Mouse (Mus musculus) hematopoietic stem cell, adult 5-6 weeks (primary cell): ENCODE measurements around the gene Edaradd. TPM values are rescaled to one million over a fixed set of nuclear protein-coding genes. Genes with fewer than 3 reads are reported as not detected.

Source experiments
- ATAC-seq, 2 experiments: fragments of 125-278 bp in 1 of 2; replicated peaks in 1 of 2; 2 replicates each; pipeline ENCODE4 v1.8.0; 2016 to 2017; ENCODE audit warnings: inconsistent platforms in 2 of 2, mild to moderate bottlenecking in 2 of 2, moderate number of reproducible peaks in 2 of 2, low read depth in 1 of 2, moderate TSS enrichment in 1 of 2; ENCODE audit not compliant: low FRiP score in 2 of 2, poor library complexity in 2 of 2, severe bottlenecking in 2 of 2, insufficient read depth in 1 of 2, low TSS enrichment in 1 of 2
- total RNA-seq: library from RNA; stranded (forward); fragments of 172-1452, 232-1000 nt; gene quantifications from 2 replicates; pipeline ENCODE4 v1.2.3, GENCODE M21; 2017

Gene Edaradd
- total RNA-seq = 0.45 and 1.1 TPM in 2 replicates

DNA sequence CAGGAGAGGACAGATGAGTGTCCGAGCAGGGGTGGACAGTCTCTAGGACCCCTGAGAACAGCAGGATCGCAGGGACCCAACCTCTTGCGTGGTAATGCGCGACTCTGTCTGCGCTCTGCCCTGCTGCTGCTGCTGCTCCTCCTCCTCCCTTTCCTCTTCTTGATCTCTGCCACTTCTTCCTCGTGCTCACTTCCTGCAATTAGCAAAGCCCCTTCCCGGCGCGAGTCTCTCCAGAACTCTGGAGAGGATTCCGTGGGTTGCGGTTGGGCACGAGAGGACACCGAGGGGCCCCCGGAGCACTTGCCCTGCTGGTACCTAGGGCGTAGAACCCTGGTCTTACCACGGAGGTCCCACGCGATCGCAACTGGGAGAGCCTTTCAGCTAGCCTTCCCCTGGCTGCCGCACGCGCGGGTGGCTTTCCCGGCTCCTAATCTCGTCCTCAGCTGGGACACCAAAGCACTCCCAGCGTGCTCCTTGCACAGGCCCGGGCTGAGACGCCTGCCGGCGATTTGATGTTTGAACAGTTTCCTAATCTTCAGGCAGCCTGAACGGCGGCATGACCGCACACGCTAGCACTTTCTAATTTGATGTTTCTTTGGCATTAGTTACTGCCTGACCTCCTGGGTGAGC lies at the start of gene Edaradd:
TSS of gene Edaradd (minus strand) at position 484 of the 630 bp plus-strand sequence.
- ATAC-seq = peak; percentile 77 to 88

DNA sequence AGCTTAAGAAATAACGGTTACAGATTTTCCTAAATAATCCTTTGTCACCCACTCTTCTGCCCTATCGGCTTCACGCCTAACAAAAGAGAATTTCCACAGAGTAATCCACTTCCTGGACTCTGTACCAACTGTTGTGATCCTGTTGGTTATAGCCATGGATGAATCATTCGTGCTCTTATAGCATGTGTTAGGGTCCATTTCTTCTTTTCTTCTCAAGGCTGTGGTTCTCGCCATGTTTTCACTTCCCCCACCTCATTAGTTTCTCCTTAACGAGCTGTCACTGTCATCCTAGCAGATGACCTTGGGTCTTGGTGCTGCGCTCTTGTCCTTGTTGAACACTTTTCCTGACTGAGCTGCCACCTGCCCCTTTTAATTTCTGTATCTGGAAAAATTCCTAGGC lies 49.5 kb upstream of the Edaradd start:
- no peak for ATAC-seq

DNA sequence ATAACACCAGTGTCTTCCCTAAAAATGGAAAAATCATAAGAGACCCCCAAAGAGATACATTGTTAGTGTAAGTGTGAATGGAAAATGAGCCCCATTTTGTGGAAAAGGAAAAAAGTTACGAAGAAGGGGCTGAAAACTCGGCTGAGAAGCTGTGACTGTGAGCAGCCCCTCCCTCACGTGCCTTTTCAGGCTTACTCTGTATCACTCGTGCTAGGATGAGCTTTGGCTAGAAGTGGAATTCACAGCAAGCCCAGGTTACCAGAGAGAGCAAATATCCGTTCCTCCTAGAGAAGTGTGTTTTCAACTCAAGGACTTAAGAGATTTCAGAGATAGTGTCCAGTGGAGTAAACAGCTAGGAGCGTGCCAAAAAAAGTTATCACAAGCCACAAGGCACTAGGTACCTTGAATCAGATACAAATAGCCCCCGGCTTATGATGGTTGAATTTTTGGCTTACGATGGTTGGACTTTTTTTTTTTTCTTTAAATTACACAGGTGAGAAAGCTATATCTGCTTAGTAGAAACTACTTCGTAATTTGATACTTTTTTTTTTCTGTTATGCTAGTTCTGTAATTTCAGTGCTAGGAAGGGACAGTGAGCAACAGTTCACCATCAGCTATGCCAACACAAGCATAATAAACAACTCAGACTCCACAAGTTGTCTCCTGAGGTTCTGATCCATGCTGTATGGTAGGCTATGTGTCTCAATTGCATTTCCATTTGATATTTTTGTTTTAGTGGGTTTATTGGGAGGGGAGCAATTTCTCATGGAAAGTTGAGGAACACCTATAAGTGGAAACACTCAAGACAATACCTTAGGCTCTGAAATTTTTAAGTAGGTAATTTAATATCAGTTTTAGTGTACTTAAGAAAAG lies 48.6 kb upstream of the Edaradd start:
- ATAC-seq = no peak

DNA sequence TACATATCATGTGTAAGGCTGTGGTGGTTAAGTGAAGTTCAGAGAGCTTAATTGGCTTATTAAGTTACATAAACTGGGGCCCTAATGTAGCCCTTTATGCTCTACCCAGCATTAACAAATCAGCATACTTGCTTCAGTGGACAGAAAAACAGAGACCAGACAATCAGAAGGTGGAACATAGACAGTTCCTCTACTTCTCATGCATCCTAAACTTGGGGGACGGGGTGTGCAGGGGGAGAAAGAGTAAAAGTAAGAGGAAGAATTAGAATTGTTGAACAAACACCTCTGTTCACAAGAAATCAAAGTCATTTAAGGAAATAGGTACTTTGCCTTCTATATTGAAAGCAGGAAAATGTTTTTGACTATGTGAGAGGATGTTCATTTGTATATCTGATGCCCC lies 47.7 kb upstream of the Edaradd start:
- no peak for ATAC-seq

DNA sequence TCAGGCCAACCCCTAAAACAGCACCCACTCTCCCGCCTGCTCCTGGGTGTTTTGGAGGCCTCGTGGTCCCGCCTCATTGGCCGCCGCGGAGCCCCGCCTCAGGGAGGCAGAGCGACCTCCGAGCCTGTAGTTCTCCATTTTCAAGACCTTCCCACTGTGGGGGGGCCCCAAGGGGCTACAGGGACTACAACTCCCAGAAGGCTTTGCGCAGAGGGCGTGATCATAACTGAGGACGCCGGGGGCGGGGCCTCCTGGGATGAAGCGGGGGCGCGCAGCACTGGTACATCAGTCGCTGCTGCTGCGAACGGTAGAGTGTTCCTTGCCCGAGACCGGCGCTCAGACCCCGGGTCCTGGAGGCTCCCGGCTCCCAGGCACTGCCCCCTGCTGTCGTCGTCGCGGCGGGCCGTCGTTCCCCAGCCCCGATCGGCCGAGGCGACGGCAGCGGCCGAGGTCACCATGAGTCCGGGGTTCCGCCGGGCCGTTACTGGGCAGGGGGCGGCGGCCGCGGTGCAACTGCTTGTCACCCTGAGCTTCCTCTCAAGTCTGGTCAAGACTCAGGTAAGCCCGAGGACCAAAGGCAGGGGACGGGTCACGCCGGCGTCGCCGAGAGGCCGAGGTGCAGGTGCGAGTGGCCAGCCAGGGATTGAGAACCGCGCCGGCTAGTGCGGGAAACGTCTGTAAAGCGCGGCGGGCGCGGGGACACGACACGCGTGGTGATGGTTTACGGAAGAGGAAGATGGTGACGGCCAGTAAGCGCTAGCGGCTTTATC lies 45.6 kb upstream of the Edaradd start, which contains the start of gene Ero1lb:
TSS of gene Ero1lb (plus strand) at position 254 of the 770 bp plus-strand sequence.
- ATAC-seq = peak; percentile 99

DNA sequence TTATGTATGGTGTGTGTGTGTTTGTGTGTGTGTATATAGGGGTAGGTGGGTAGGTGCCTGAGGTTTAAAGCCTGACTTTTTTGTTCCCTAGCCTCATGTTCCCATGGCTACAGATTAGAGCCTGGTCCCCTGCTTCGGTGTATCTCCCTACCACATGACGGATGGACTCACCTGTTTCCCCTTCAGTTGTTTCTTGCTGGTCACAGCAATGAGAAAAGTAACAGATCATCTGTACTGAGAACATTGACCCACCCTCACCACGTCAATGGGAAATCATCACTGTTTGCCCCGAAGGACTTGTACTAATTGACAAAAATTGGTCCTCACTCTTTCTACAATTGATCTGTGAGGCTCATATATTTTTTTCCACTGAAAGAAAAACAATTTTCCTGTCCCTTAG lies 42.0 kb upstream of the Edaradd start:
- ATAC-seq = no peak

DNA sequence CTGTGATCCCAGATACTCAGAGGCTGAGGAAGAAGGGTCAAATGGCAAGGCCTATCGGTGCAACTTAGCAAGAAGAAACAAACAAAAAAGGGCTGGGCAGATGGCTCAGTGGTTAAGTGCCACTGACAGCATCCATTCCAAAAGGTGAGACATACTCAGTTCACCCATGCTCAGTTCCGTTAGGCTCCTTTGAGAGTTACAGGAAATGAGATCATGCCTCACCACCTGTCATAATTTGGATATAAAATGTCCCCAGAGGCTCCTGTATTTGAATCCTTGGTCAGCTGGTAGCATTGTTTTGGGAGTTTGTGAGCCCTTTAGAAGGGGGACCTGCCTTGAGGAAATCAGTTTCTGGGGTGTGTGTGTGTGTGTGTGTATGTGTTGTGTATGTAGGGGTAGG lies 41.5 kb upstream of the Edaradd start:
- ATAC-seq = no peak

DNA sequence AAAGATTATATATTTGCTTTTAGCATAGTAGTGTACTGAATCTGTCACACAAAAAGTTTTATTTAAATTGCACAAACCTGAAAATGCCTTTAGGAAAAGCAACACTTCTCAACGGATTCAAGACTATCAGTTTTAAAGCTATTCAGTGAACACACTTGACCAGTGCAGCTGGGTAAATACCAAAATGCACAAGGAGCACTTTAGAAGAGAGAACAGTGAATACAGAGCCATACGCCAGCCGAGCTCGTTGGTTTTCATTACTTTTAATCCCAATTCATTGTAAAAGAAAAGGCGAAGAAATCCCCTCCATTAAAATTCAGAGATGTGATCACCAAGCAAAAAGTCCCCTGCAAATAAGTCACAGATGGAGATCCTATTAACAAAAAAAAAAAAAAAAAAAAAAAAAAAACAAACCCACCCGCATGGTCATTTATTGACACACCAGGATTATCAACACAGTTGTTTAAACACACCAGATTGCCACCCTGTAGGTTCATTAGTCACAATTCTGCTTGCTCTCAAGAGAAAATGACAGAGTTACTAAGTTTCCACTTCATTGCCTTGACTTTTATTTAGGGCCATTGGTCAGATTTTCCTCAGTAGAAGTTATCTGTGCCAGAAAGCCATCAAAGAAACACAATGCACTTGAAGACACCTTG lies 39.4 kb upstream of the Edaradd start:
- no peak for ATAC-seq

DNA sequence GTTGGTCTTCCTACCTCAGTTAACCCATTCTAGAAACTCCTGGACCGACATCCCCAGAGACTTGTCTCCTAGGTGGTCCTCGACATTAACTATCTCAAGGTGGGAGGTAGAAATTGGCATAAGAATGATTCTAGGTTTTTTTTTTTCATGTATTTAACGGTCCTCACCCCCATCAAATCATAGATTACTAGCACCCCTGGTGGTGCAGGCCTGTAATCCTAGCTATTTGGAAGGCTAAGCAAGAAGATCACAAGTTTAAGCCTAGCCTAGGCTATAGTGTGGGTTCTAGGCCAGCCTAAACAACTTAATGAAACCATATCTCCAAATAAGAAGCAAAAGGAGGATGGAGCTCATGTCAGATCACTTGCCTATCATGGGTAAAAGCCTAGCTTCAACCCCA lies 38.8 kb upstream of the Edaradd start:
- no peak for ATAC-seq

DNA sequence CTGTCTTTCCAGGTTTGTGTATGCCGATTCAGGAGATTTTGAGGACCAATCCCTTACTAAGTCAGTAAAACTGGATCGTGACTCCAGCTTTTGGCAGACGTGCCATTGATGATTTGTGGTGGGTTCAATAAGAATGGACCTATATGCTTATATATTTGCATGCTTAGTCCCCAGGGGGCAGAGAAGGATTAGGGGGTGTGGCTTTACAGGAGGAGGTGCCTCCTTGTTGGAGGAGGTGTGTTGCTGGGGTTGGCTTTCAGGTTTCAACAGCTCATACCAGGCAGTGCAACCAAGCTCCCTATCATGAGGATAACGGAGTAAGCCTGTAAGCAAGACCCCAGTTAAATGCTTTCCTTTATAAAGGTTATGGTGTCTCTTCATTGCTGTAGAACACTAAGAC lies 34.0 kb upstream of the Edaradd start:
- ATAC-seq = no peak

DNA sequence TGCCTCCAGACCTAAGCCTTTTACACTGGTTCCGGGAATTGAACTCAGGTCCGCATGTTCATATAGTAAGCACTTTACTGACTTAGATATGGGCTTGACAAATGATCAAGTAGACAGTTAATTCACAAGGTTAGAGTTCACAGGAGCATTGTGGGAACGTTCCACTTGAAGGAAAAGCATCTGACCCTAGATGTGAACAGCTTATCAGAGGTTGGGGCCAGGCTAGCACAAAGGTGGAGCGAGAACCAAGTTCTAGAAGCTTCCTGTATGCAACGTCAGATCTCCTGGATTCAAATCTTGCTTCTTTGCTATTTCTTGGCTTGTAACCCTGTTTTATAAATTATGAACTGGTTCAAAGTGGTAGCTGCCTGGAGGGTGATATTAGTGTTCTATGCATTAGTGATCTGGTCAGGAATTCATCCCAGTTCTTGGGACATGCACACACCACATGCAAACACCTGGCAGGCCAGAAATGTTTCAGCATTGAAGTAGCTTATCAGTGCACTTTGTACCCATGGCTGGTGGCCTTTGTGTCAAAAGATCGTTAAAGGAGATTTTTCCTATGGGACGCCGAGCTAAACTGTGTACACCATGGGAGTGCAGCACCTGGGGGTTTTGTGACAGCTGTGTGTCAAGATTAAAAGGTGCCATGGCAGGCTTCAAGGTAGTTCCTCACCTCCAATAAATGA lies 23.8 kb upstream of the Edaradd start:
- no peak for ATAC-seq

DNA sequence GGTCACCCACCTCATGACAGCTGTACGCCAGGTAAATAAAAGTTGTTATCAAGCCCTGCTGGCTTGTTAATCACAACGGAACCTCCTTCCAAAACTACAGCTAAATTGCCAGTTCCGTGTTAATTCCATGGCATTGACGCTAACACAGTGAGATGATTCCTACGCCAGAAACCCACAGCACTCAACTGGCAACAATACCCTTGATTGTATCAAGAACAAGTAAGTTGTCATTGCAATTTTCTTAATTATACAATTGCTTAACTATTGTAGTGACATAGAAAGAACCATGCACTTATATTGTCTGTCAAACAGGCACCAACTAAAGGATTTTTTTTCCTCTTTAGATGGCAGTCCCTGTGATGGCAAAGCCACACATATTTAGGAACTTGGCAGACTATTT lies 23.0 kb upstream of the Edaradd start:
- no peak for ATAC-seq

DNA sequence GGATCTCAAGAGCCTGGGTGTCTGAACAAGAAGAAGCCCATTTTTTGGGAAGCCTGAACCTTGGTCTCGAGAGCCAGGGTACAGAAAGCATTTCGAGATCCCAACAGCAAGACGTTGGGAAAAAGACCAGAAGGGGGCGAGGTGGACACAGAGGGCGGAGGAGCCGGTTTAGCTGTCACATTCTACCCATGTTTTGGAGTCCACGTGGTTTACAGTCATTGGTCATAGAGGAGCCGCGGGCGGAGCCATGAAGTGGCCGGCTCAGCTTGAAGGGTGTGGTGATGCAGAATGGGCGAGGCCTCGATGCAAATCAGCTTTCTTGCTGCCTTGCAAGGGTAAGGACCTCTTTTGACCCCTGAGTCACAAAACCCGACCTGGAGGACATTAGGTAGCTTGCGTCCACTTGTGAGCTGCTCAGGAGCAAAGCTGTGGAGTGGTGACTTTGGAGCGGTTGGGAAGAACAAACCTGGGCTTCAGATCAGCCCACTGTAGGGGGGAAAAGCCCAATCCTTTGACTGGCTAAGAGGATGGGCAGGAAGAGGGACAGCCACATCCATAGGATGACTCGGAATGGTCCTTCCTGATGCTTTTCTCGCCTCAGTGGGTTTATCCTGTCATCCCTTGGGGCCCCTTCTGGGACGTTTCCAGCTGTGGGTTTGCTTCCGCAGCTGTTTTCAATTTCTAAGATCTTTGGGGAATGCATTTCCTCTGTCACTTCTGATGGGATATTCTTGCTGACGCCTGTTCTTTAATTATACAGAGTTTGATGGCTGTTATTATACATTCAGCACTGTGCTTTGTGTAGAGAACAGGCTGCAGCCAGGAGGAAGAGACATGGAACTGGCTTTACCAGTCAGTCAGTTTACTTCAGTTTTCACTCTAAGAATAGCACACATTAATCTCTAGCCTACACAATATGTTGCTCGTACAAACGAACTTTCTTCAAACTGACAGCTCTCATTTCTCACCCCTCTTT lies 22.1 kb upstream of the Edaradd start:
- peak; percentile 97 to 98 for ATAC-seq

DNA sequence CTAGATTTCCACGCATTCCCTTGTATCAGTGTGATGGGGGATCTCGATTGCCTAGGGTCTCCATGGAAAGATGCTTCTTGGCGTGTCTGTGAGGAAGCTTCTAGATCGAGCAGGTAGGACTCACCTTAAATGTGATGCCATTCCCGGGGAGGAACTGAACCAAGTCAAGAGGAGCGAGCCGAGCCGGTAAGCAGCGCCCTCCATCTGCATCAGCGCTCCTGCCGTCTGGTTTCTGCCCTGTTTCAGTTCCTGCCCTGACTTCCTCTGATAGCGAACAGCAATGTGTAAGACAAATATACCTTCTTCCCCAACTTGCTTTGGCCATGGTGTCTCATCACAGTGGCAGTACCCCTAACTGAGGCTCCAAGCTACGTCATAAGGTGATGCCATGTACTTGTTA lies 19.9 kb upstream of the Edaradd start:
- no peak for ATAC-seq

DNA sequence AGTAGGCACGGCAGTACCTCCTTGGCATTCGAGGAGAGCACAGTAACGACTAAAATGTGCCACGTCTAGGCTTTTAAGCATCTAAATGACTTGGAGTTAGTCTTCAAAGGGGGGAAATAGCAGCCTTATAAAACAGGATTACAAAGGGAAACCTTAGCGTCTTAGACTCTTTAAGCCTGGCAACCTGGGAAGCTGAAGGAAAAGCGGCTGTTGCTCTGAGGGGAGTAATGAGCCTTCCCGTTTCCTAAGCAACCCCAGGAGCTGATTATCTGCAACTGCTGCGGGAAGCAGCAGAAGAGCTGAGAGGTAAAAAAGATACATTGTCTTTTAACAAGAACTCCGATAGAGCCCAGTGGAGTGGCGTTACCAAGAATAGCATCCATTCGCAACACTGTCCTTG lies 19.5 kb upstream of the Edaradd start:
- ATAC-seq = no peak

DNA sequence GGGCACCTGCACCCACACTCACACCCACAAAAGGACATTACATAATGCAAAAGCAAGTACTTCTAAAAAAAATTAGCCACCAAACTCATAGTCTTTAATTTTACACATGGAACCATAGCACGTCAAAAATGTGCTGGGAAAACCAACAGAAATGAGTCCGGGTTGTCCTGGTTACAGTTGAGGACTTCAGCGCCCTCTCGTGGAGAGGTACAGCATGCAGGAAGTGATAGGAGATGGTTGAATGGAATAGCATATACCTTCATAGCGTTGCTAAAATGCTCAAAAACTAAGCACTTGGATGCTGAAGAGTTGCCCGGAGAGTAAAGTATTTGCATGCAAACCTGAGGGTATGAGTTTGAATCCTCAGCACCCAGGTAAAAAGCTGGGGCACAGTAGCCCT lies 17.7 kb upstream of the Edaradd start:
- ATAC-seq = peak in 1 of 2 experiments; percentile 48; a peak in 1 of 4 replicates
